Mouse (Mus musculus) brain, embryonic 14.5 days (tissue): ENCODE results near the gene Olfr373.

Experiments
- CTCF ChIP-seq: fragments of 200-500 bp; IDR thresholded peaks from 2 replicates; pipeline ENCODE4 v1.5.1; 2012; ENCODE audit warnings: inconsistent platforms, mild to moderate bottlenecking, moderate library complexity, borderline replicate concordance; ENCODE audit not compliant: insufficient read depth, insufficient read length; ENCODE audit errors: extremely low read depth
- POLR2A ChIP-seq: fragments of 200-500 bp; IDR thresholded peaks from 2 replicates; pipeline ENCODE4 v1.6.1; 2012; ENCODE audit warnings: mild to moderate bottlenecking, inconsistent platforms, borderline replicate concordance; ENCODE audit not compliant: poor library complexity, insufficient read depth, insufficient read length, severe bottlenecking; ENCODE audit errors: extremely low read depth

GRCm38 (mm10) chr8:72110876-72111275, 27.9 kb downstream of the Olfr373 start:
- no peak for TF ChIP-seq POLR2A
- no peak for TF ChIP-seq CTCF
